Mouse (Mus musculus) retina, embryonic 14.5 days (tissue): ENCODE measurements around the gene Olfr199.
"Not testable (repeated sequence)": the region's sequence is repeated elsewhere in the genome, so short reads cannot be mapped to it uniquely, and the experiment has no call there.

Source experiments
- DNase-seq: peaks from one replicate; pipeline ENCODE4 v3.0.0-alpha.2; 2015; ENCODE audit warnings: low spot score

Olfr199 gene

GRCm38 (mm10) chr16:59219667-59220066, at the start of gene Olfr199:
TSS of gene Olfr199 (minus strand) at chr16:59219767.
- DNase-seq = not testable (repeated sequence)

GRCm38 (mm10) chr16:59269097-59269496, 49.5 kb upstream of the Olfr199 start:
- not testable (repeated sequence) for DNase-seq

- no peak for DNase-seq
Observed at GRCm38 (mm10) chr16:59249684-59250083, 30.1 kb upstream of the Olfr199 start.

- not testable (repeated sequence) for DNase-seq
Observed at GRCm38 (mm10) chr16:59217861-59218260, 1.7 kb downstream of the Olfr199 start.

- DNase-seq = not testable (repeated sequence)
Observed at GRCm38 (mm10) chr16:59203433-59203832, 16.1 kb downstream of the Olfr199 start, which contains the start of gene Olfr198. TSS of gene Olfr198 (minus strand) at chr16:59203533.

- DNase-seq = no peak
Observed at GRCm38 (mm10) chr16:59170354-59170753, 49.2 kb downstream of the Olfr199 start, which contains the start of gene Olfr196. TSS of gene Olfr196 (minus strand) at chr16:59170454.
